12 mouse cellular contexts compared by ENCODE assay signal in genomic region chr8:15392056-15392455, GRCm38 (mm10).
DNase-seq lines count a peak whose midpoint lies in the region; ATAC-seq and TF ChIP-seq lines count a peak whose summit lies in the region.
"Had no signal": no experiment of that assay in that cellular context is flagged by ENCODE, and none has a peak within 500 bp of the region (broad histone marks: within the 10 kb centered on the region; RNA-seq: fewer than 3 reads in every experiment).

No protein-coding gene starts in this region.

- H3K4me1 ChIP-seq in heart, embryonic 10.5 days: no peaks in the 10 kb centered on the region
- H3K4me1 ChIP-seq in midbrain, embryonic 11.5 days (ENCODE audit: control insufficient read depth, insufficient read depth, low read length): 0 out of 2 replicates have a peak, but pooled peaks cover 2% of the 10 kb centered on the region
- H3K4me1 ChIP-seq in midbrain, embryonic 10.5 days: peaks cover 13% of the 10 kb centered on the region
- no peaks in the 10 kb centered on the region for H3K4me1 ChIP-seq in kidney, adult 2 months (ENCODE audit: control insufficient read depth, insufficient read depth, low read length)
- H3K4me1 ChIP-seq: lung, embryonic 15.5 days had no signal

- WGBS in heart, embryonic 10.5 days: 45% methylated on average over 4 of the region's 4 CpGs
- 53% methylated on average over 4 of the region's 4 CpGs for WGBS in midbrain, embryonic 11.5 days
- 43% methylated on average over 4 of the region's 4 CpGs for WGBS in midbrain, embryonic 10.5 days
- 71% methylated on average over 4 of the region's 4 CpGs for WGBS in kidney, adult 2 months

- ATAC-seq in midbrain, embryonic 11.5 days (ENCODE audit: low FRiP score): 0 out of 2 replicates have a peak, but pooled peaks have one; percentile 14
- ATAC-seq: CD4-positive, CD25-positive, alpha-beta regulatory T cell, adult 4 months had no signal

- TF ChIP-seq CTCF in kidney, adult 2 months (conservative IDR thresholded peaks at IDR 0.05; ENCODE audit: insufficient read depth, insufficient read length, low read depth, low read length): no peak

- H3K9me3 ChIP-seq in heart, embryonic 10.5 days: no peaks in the 10 kb centered on the region
- no peaks in the 10 kb centered on the region for H3K9me3 ChIP-seq in midbrain, embryonic 11.5 days (ENCODE audit: control insufficient read depth, low read length)
- no peaks in the 10 kb centered on the region for H3K9me3 ChIP-seq in midbrain, embryonic 10.5 days (replicated peaks)
- H3K9me3 ChIP-seq: lung, embryonic 15.5 days had no signal

- H3K4me3 ChIP-seq in heart, embryonic 10.5 days: no peak overlapping the region
- H3K4me3 ChIP-seq in midbrain, embryonic 11.5 days (ENCODE audit: low read depth, low read length): no peak overlapping the region
- no peak overlapping the region for H3K4me3 ChIP-seq in midbrain, embryonic 10.5 days
- H3K4me3 ChIP-seq in kidney, adult 2 months (ENCODE audit: insufficient read depth, low read depth, low read length): no peak overlapping the region
- H3K4me3 ChIP-seq: lung, embryonic 15.5 days had no signal

- peak; percentile 97 for DNase-seq in heart, adult 11 months
- no peak for DNase-seq in heart, embryonic 10.5 days (ENCODE audit: low spot score)
- DNase-seq in midbrain, embryonic 11.5 days (ENCODE audit: low spot score, missing footprints): no peak
- DNase-seq in midbrain, embryonic 10.5 days (ENCODE audit: low spot score): no peak
- DNase-seq in cerebellum, postnatal 36 days: peak; percentile 41 to 50
- DNase-seq in retina, embryonic 14.5 days (ENCODE audit: low spot score): peak; percentile 32
- DNase-seq in adrenal gland, adult 8-10 months: no peak
- no peak for DNase-seq in kidney, adult 2 months
- DNase-seq: embryo, embryonic 11 days; kidney, postnatal 25 days had no signal

- no peaks in the 10 kb centered on the region for H3K27me3 ChIP-seq in heart, embryonic 10.5 days (ENCODE audit: insufficient read depth, poor library complexity, severe bottlenecking)
- H3K27me3 ChIP-seq in midbrain, embryonic 11.5 days (ENCODE audit: control insufficient read depth, insufficient read depth, low read length): no peaks in the 10 kb centered on the region
- no peaks in the 10 kb centered on the region for H3K27me3 ChIP-seq in midbrain, embryonic 10.5 days (ENCODE audit: low read depth, poor library complexity, severe bottlenecking)
- H3K27me3 ChIP-seq in kidney, adult 2 months (replicated peaks; ENCODE audit: control insufficient read depth, insufficient read depth, low read length): no peaks in the 10 kb centered on the region
- H3K27me3 ChIP-seq: lung, embryonic 15.5 days had no signal

- H3K27ac ChIP-seq in heart, embryonic 10.5 days: no peak overlapping the region
- no peak overlapping the region for H3K27ac ChIP-seq in midbrain, embryonic 11.5 days (ENCODE audit: low read depth, low read length)
- H3K27ac ChIP-seq in midbrain, embryonic 10.5 days (replicated peaks): no peak overlapping the region
- H3K27ac ChIP-seq in kidney, adult 2 months (ENCODE audit: insufficient read depth, low read depth, low read length): no peak overlapping the region
- H3K27ac ChIP-seq: lung, embryonic 15.5 days had no signal

- no peak overlapping the region for H3K9ac ChIP-seq in midbrain, embryonic 11.5 days (ENCODE audit: low read length)
- H3K9ac ChIP-seq: lung, embryonic 15.5 days had no signal

- TF ChIP-seq POLR2A in kidney, adult 2 months (IDR thresholded peaks at IDR 0.05; ENCODE audit: low read depth, low read length): no peak

- H3K4me2 ChIP-seq in midbrain, embryonic 11.5 days: no peak overlapping the region
- H3K4me2 ChIP-seq: lung, embryonic 15.5 days had no signal

- no peaks in the 10 kb centered on the region for H3K36me3 ChIP-seq in heart, embryonic 10.5 days
- H3K36me3 ChIP-seq in midbrain, embryonic 11.5 days (ENCODE audit: control insufficient read depth, insufficient read depth, low read length): no peaks in the 10 kb centered on the region
- no peaks in the 10 kb centered on the region for H3K36me3 ChIP-seq in midbrain, embryonic 10.5 days
- no peaks in the 10 kb centered on the region for H3K36me3 ChIP-seq in kidney, adult 2 months (ENCODE audit: control insufficient read depth, insufficient read depth, low read length)
- H3K36me3 ChIP-seq: lung, embryonic 15.5 days had no signal

Comparison
In these comparisons a context has a peak if more than half of its experiments do, and no peak if none do; other contexts are left out.
1. DNase-seq: peak in heart, adult 11 months (single experiment), cerebellum, postnatal 36 days (2 of 2) and retina, embryonic 14.5 days (single experiment); none in heart, embryonic 10.5 days (single experiment), midbrain, embryonic 11.5 days (single experiment), midbrain, embryonic 10.5 days (single experiment), adrenal gland, adult 8-10 months (single experiment) and kidney, adult 2 months (single experiment).